In genomic region chr3:30969104-30969581, GRCm38 (mm10) we compare ENCODE assay signal across 8 mouse cellular contexts. TPM values are rescaled to one million over a fixed set of nuclear protein-coding genes. Genes with fewer than 3 reads are reported as not detected.
DNase-seq lines count a peak whose midpoint lies in the region; ATAC-seq lines count a peak whose summit lies in the region.

TSS of gene Phc3 (minus strand) at chr3:30969415.

- intact Hi-C loops in gastrocnemius, postnatal 14 days (cut with DNase I; ENCODE audit: low total_unique reads) = no loop called here
- intact Hi-C loops in left cerebral cortex, postnatal 14 days (cut with DNase I) = loop anchor here (10.0 kb wide), 1 partner anchor 364 kb away; the partner anchor contains the start of gene Mynn

- peak; percentile 94 for DNase-seq in adipocyte (ENCODE audit: low spot score)
- DNase-seq in embryo, embryonic 10 days (ENCODE audit: low spot score) = peak; percentile 97
- DNase-seq in gastrocnemius, postnatal 14 days = peak; percentile 93
- peak; percentile 93 to 94 for DNase-seq in left cerebral cortex, postnatal 14 days (ENCODE audit: low spot score in 2 of 2)
- DNase-seq in mesoderm, embryonic 11.5 days (ENCODE audit: low read depth, low spot score) = peak; percentile 97
- peak; percentile 84 to 85 for DNase-seq in right cerebral cortex, postnatal 36 days (ENCODE audit: low spot score in 2 of 2)
- peak; percentile 97 for DNase-seq in yolk sac, embryonic 10.5 days (ENCODE audit: low spot score)

- ATAC-seq in inflammation-experienced regulatory T-cells, adult 6 months = peak; percentile 56

RNA-seq across cellular contexts. Expression of gene Phc3, which starts in this region (rescaled TPM):
- total RNA-seq in gastrocnemius, postnatal 14 days (2021) = 10 to 100 TPM; 10.5 to 11.8 TPM
- 10 to 100 TPM; 33.9 to 61.5 (median 43.2) TPM for polyA plus RNA-seq in inflammation-experienced regulatory T-cells, adult 6 months (2017; shearing (Covaris generic))
- 10 to 100 TPM; 33.0 to 36.2 TPM for total RNA-seq in left cerebral cortex, postnatal 14 days (2021)

Comparison
In these comparisons a context has a peak if more than half of its experiments do, and no peak if none do; other contexts are left out.
1. Peak in every context shown above with its lines: DNase-seq and ATAC-seq.